Mouse (Mus musculus) layer of hippocampus, adult 6 months (tissue): Measurements from ENCODE around the gene Serpini1. TPM values are rescaled to one million over a fixed set of nuclear protein-coding genes. Genes with fewer than 3 reads are reported as not detected.

Experiments used
- long read RNA-seq, 2 experiments: library from polyadenylated mRNA; unstranded; transcript quantifications; one replicate each; pipeline ENCODE4 v2.0.0; 2019 to 2020
- polyA plus RNA-seq: library from polyadenylated mRNA; unstranded; fragments of <200 nt; fragmentation: Nextera tagmentation; gene quantifications from 2 replicates; pipeline ENCODE4 v1.2.3, GENCODE M21; 2021

The Serpini1 gene
- 68.4 and 79.3 TPM in 2 replicates for polyA plus RNA-seq
- long read RNA-seq, experiment 1, full-length matches to known transcripts, result 169 of 247 reads
- long read RNA-seq, experiment 1, partial matches to known transcripts, result 51 of 247 reads
- long read RNA-seq, experiment 1, other reads (novel, unspliced or antisense), result 27 of 247 reads
- long read RNA-seq, experiment 2, full-length matches to known transcripts, result 806 of 924 reads
- long read RNA-seq, experiment 2, partial matches to known transcripts, result 30 of 924 reads
- long read RNA-seq, experiment 2, other reads (novel, unspliced or antisense), result 88 of 924 reads

DNA sequence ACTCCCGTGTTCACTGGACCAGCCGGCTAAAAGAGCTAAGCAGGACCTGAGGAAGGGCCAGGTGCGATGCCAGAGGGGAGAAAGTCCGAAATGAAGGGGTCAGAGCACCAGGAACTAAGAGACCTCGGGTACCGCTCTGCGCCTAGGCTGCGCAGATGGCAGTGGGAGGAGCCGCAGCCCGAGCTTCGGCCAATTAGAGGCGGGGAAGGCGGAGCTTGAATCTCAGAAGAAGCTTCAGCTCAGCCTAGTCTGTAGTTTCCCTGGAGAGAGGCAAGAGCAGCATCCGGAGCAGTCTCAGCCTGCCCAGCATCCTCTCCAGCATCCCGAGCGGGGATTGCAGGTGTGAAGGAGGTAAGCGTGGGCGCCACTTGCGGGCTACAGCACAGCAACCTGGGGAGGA is at the start of gene Serpini1:
Serpini1 (plus strand) TSS at position 256 of the 400 bp plus-strand sequence.

DNA sequence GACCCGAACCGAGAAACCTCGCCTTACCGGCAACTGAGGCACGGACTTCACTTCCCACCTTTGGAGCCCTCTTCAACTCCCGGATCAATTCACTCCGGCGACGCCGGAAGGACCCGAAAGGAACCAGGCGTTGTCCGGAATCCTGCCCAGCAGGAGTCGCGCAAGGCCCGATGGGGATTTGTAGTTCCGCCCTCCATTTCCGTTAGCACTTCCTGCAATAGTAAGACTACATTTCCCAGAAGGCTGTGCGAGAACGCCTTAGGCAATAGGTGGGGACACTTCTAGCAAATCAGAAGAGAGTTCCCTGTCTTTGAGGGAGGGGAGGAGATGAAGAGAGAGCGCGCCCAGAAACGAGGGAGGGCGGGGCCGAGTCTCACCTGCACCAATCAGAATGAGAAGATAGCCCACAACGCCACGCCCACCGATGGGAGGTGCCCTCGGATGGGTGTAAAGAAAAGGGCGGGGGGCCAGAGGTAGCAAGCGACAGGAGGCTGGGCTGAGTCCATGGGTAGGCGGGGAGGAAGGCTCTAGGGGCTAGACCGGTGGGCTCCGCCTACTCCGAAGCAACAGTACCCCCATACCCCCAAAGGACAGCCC is 554 bp upstream of the Serpini1 start, which contains the start of gene Pdcd10:
Pdcd10 (minus strand) TSS at position 162 of the 597 bp plus-strand sequence.

Other genes starting within 250 kb of the Serpini1 start
- gene Wdr49, start 75.4 kb upstream of the Serpini1 start, polyA plus RNA-seq, result 0.39 TPM in 1 of 2 replicates, not detected in the other
- gene Pdcd10, start 691 bp upstream of the Serpini1 start, polyA plus RNA-seq, result 84.7 and 96.6 TPM in 2 replicates
- gene Gm29133, start 190.7 kb downstream of the Serpini1 start, polyA plus RNA-seq, result not detected in 2 replicates